Mouse (Mus musculus) splenic B cell, adult 2 months (primary cell): ENCODE measurements around the gene Lsm7.

Source experiments
- DNase-seq: peaks from one replicate; pipeline ENCODE4 v3.0.0-alpha.2; 2011; ENCODE audit warnings: low read depth, low spot score
- H3K27me3 ChIP-seq: 2 replicates; pipeline ENCODE4 v1.6.1; 2012; ENCODE audit warnings: mild to moderate bottlenecking, low read length, moderate library complexity, mixed read lengths; ENCODE audit not compliant: control insufficient read depth, poor library complexity, insufficient read depth, severe bottlenecking
- H3K36me3 ChIP-seq: 2 replicates; pipeline ENCODE4 v1.6.1; 2012; ENCODE audit warnings: mild to moderate bottlenecking, low read length, moderate library complexity, mixed read lengths; ENCODE audit not compliant: control insufficient read depth, poor library complexity, insufficient read depth, severe bottlenecking

Lsm7 gene

DNA sequence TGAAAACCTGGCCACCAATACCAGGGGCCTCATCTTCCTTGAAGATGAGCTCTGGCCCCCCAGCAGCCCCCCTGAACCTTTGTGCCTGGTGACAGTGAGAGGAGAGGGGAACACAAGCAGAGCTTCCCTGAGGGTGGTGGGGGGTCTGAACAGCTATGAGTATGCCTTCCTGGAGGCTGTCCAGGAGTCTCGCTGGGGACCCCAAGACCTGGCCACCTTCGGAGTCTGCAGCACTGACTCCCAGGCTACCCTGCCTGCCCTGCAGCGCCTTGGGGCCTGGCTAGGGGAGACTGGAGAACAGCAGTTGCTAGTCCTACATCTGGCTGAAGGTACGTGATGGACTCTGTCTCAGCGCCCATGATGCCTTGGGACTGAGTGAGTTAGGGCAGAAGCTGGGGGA, 49.7 kb downstream of the Lsm7 start:
- Histone ChIP-seq H3K27me3 (no peaks in the 10 kb centered on the region), H3K36me3 (peaks cover 5% of the 10 kb centered on the region)
- DNase-seq: no peak

DNA sequence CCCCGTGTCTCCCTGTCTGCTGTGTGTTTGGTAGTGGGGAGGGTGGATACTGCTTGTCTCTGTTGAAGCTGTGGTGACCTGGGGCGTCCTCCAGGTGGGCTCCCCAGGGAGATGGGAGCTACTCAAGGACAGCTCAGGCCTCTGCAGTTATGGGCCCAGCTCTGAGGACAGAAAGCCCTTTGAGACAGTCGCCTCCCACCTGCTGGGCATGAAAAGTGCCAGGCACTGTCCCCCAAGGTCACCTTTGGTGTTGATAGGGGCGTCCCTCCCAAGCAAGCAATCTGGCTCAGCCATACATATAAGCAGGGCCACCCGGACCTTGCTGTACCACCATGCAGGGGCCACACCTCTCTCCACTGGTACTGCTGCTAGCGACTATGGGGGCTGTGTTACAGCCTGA, 50.1 kb downstream of the Lsm7 start, which contains the start of gene Amh:
Gene Amh, plus strand, starts transcription at position 328 of the 400 bp plus-strand sequence.
- Histone ChIP-seq H3K27me3 (no peaks in the 10 kb centered on the region), H3K36me3 (peaks cover 5% of the 10 kb centered on the region)
- DNase-seq: no peak

DNA sequence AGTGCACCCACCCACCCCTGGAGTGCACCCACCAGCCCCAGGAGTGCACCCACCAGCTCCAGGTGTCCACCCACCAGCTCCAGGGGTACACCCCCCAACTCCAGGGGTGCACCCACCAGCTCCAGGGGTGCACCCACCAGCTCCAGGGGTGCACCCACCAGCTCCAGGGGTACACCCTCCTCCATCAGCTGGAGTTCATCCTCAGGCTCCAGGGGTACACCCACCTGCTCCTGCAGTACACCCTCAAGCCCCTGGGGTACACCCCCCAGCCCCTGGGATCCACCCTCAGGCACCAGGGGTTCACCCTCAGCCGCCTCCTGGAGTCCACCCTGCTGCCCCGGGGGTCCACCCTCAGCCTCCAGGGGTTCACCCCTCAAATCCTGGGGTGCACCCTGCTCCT, 50.7 kb downstream of the Lsm7 start:
- H3K27me3 ChIP-seq: no peaks in the 10 kb centered on the region
- H3K36me3 ChIP-seq: peaks cover 5% of the 10 kb centered on the region
- no peak for DNase-seq

DNA sequence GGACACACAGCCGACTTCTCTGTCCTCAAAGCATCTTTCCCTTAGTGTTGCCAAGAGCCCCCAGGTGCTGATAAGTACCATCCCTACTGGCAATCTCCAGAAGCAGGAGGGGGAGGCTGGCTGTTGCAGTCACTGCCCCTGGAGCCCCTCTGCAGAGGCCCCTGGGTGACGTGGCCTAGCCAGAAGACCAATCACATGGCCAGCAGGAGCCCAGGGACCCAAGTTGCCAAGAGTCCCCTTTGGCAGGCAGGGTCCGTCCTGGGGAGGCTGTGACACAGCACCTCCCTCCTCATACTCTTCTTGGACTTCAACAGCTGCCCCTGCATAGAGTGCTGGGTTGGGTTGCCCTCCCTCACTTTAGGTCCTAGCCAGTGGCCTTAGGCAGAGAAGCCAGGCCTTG, 52.0 kb downstream of the Lsm7 start:
- DNase-seq: no peak
- Histone ChIP-seq H3K36me3 (peaks cover 5% of the 10 kb centered on the region), H3K27me3 (no peaks in the 10 kb centered on the region)
